Mouse (Mus musculus): Measurements from ENCODE around the gene Lipt1. TPM values are rescaled to one million over a fixed set of nuclear protein-coding genes. Genes with fewer than 3 reads are reported as not detected.

The Lipt1 gene
- polyA plus RNA-seq, 1 experiment from 2014 or later: 9.2 TPM

DNA sequence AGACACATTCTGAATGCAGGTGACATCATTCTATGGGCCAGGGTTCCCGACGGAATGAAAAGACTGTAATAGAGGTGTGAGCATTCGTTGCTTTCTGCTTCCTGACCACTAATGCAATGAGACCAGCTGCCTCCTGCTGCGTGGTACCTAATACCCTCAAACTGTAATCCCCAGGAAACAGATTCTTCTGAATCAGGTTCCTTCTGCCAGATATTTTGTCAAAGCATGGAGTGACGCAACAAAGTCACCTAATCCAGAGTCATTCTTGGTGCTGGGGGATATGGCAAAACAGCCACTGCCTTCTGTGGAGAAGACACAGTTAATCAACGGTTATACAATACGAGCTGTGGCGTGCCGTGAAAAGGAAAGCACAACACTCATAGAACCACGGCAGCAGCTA lies 2.9 kb upstream of the Lipt1 start:
- ATAC-seq: no peak
- Histone ChIP-seq H3K4me3 (ENCODE audit: low read length) (no peak overlapping the region), H3K27ac (ENCODE audit: low read length) (no peak overlapping the region), H3K27me3 (replicated peaks; ENCODE audit: control insufficient read depth, insufficient read depth, low read length) (no peaks in the 10 kb centered on the region), H3K9me3 (ENCODE audit: control insufficient read depth, low read length) (no peaks in the 10 kb centered on the region), H3K4me1 (ENCODE audit: control insufficient read depth, insufficient read depth, low read length) (0 out of 2 replicates have a peak, but pooled peaks cover 5% of the 10 kb centered on the region), H3K9ac (ENCODE audit: low read depth, low read length) (no peak overlapping the region), H3K36me3 (ENCODE audit: control insufficient read depth, insufficient read depth, low read length) (no peaks in the 10 kb centered on the region), H3K4me2 (ENCODE audit: low read depth, low read length) (no peak overlapping the region)
- 65% methylated on average over 10 of the region's 10 CpGs for WGBS

DNA sequence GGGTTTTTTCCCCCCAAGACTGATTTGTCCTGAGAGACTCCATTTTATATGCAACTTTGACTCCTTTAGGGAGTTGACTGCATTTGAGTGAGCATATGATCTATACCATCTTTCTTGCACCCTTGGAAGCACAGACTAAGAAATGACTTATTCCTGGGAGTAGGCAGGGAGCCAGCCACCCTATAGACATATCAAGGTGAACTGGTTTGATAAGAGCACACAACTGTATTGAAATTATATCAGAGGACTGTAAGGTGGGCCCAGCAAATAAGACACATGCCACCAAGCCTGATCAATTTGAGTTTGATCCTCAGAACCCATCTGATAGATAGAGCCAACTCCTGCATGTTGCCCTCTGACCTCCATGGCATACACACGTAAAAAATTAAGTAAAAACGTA lies 2.2 kb upstream of the Lipt1 start:
- H3K9ac ChIP-seq (ENCODE audit: low read depth, low read length): no peak overlapping the region
- no peaks in the 10 kb centered on the region for H3K36me3 ChIP-seq (ENCODE audit: control insufficient read depth, insufficient read depth, low read length)
- WGBS: 50% methylated on average over 2 of the region's 2 CpGs

DNA sequence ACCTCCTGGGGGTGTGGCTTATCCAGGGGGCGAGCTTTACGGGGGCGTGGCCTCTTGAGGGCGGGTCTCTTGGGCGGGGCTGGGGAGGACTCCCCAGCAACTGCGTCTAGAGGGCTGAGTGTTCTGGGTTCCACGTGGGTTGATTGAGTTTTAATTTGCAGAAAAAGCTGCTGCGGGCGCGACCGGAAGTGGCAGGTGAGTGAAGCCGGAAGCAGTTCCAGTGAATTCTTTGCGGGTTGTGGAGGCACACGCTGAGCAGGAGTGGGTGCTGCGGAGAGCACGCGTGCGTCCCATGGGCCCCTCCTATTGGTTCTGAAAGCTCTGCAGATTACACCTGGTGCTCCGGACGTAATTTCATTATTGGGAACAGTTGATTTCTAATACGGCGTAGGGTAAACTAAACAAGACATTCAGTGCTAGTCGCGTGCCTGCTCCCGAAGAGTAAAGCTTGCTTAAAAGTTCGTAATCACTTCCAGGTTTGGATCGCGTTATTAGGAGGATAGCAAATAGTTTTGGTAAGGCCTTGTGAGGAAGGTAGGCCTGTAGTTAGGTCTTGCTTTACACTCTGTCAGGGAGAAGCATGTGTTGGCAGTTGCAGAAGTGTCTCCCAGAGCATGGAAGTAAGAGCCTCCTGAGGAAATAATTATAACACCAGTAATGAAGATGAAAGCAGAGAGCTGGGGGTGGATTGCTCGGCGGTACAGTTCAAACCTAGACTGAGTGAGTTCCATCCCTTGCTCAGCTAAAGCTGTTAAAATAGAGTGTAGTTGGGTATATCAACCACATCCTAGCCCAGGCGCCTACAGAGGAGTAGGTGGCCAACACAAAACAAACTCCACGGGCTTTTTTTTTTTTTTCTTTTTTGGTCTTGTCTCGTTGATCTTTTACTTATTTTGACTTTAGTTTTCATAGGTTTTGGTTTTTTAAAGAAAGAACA lies 861 bp downstream of the Lipt1 start:
- Histone ChIP-seq H3K9me3 (ENCODE audit: control insufficient read depth, low read length) (peaks cover 8% of the 10 kb centered on the region; the same call in 1 of the 2 replicates), H3K27ac (ENCODE audit: low read length) (peak overlapping the region; percentile 76)

More for the DNA sequence above, 2.2 kb upstream of the Lipt1 start:
- H3K9me3 ChIP-seq (ENCODE audit: control insufficient read depth, low read length): no peaks in the 10 kb centered on the region
- 0 out of 2 replicates have a peak, but pooled peaks cover 5% of the 10 kb centered on the region for H3K4me1 ChIP-seq (ENCODE audit: control insufficient read depth, insufficient read depth, low read length)
- H3K27ac ChIP-seq (ENCODE audit: low read length): no peak overlapping the region
- no peak overlapping the region for H3K4me2 ChIP-seq (ENCODE audit: low read depth, low read length)
- no peak overlapping the region for H3K4me3 ChIP-seq (ENCODE audit: low read length)
- ATAC-seq: no peak
- no peaks in the 10 kb centered on the region for H3K27me3 ChIP-seq (replicated peaks; ENCODE audit: control insufficient read depth, insufficient read depth, low read length)

DNA sequence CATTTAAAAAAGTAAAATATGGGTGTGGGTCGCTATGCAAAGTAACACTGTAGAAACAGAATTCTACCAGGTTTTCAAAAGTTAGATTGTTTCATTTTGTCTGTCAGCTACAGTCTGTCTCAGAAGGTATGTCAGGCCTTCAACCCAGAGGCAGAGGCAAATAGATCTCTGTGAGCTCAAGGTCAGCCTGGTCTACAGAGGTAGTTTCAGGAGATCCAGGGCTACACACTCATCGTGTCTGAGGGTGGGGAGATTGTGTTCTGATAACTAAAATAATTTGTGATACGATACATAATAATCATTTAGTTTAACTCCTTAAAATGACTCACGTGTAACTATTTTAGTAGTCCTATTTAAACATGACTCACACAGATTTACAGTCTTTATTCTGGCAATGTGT lies 1.6 kb downstream of the Lipt1 start:
- peak overlapping the region; percentile 77 for H3K4me2 ChIP-seq (ENCODE audit: low read depth, low read length)
- H3K27me3 ChIP-seq (replicated peaks; ENCODE audit: control insufficient read depth, insufficient read depth, low read length): no peaks in the 10 kb centered on the region
- H3K27ac ChIP-seq (ENCODE audit: low read length): no peak overlapping the region
- ATAC-seq: no peak
- H3K9ac ChIP-seq (ENCODE audit: low read depth, low read length): no peak overlapping the region
- 74% methylated on average over 4 of the region's 4 CpGs for WGBS
- H3K4me1 ChIP-seq (ENCODE audit: control insufficient read depth, insufficient read depth, low read length): no peaks in the 10 kb centered on the region
- H3K9me3 ChIP-seq (ENCODE audit: control insufficient read depth, low read length): peaks cover 8% of the 10 kb centered on the region; the same call in 1 of the 2 replicates
- H3K4me3 ChIP-seq (ENCODE audit: low read length): 0 out of 2 replicates have a peak overlapping the region, but pooled peaks have one; percentile 3
- peaks cover 14% of the 10 kb centered on the region for H3K36me3 ChIP-seq (ENCODE audit: control insufficient read depth, insufficient read depth, low read length)

More for the DNA sequence above, 861 bp downstream of the Lipt1 start:
- Histone ChIP-seq H3K4me1 (ENCODE audit: control insufficient read depth, insufficient read depth, low read length) (no peaks in the 10 kb centered on the region), H3K9ac (ENCODE audit: low read depth, low read length) (peak overlapping the region; percentile 68), H3K27me3 (replicated peaks; ENCODE audit: control insufficient read depth, insufficient read depth, low read length) (no peaks in the 10 kb centered on the region), H3K4me2 (ENCODE audit: low read depth, low read length) (peak overlapping the region; percentile 77), H3K4me3 (ENCODE audit: low read length) (peak overlapping the region; percentile 61), H3K36me3 (ENCODE audit: control insufficient read depth, insufficient read depth, low read length) (peaks cover 14% of the 10 kb centered on the region)
- ATAC-seq: peak; percentile 90
- 4% methylated on average over 33 of the region's 33 CpGs for WGBS

DNA sequence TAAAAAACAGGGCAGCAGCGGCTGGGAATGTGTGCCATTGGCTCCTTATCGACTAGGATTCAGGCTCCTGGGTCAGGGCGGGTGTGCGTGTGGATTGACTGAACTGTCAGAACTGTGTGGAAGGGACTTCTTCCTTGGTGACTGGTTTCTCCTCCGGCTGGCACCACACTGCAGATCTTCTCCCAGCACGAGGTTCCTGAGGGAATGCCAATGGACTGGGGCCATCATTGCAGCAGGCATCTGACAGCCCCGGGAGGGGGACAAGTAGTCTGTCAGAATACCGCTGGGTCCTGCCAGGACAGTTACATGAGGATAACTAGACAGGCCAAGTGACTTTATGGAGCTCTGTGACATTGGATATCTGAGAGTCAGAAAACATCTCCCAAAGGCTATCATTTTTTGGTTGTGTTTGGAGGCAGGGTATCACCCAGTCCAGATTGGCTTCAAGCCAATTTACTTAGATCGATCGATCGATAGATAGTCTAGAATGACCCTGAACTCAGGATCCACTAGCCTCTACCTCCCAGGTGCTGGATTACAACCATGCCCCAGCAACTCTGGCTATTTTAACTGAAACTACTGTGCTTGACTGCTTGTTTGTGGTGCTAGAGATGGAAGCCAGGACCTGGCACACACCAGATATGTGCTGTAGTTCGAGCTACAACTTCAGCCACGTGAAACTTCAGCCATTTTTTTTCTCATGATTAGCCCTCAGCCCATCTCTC lies 6.4 kb downstream of the Lipt1 start:
- H3K4me3 ChIP-seq (ENCODE audit: low read length): no peak overlapping the region
- WGBS: 93% methylated on average over 13 of the region's 13 CpGs
- no peak for ATAC-seq
- H3K9ac ChIP-seq (ENCODE audit: low read depth, low read length): no peak overlapping the region
- H3K4me2 ChIP-seq (ENCODE audit: low read depth, low read length): no peak overlapping the region
- peaks cover 16% of the 10 kb centered on the region for H3K36me3 ChIP-seq (ENCODE audit: control insufficient read depth, insufficient read depth, low read length)
- no peaks in the 10 kb centered on the region for H3K4me1 ChIP-seq (ENCODE audit: control insufficient read depth, insufficient read depth, low read length)
- H3K9me3 ChIP-seq (ENCODE audit: control insufficient read depth, low read length): peaks cover 8% of the 10 kb centered on the region; the same call in 1 of the 2 replicates
- no peak overlapping the region for H3K27ac ChIP-seq (ENCODE audit: low read length)
- H3K27me3 ChIP-seq (replicated peaks; ENCODE audit: control insufficient read depth, insufficient read depth, low read length): no peaks in the 10 kb centered on the region

DNA sequence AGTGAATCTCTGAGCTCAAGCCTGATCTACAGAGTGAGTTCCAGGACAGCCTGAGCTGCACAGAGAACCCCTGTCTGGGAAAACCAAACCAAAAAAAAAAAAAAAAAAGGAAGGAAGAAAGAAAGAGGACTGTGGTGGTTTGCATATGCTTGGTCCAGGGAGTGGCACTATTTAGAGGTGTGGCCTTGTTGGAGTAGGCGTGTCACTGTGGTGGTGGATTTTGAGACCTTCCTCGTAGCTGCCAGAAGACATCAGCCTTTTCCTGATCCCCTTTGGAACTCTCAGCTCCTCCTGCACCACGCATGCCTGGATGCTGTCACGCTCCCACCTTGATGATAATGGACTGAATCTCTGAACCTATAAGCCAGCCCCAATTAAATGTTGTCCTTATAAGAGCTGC lies 11.9 kb downstream of the Lipt1 start:
- H3K27me3 ChIP-seq (replicated peaks; ENCODE audit: control insufficient read depth, insufficient read depth, low read length): no peaks in the 10 kb centered on the region
- 85% methylated on average over 4 of the region's 4 CpGs for WGBS
- H3K9ac ChIP-seq (ENCODE audit: low read depth, low read length): no peak overlapping the region
- no peak overlapping the region for H3K4me2 ChIP-seq (ENCODE audit: low read depth, low read length)
- peaks cover 9% of the 10 kb centered on the region; the same call in 1 of the 2 replicates for H3K36me3 ChIP-seq (ENCODE audit: control insufficient read depth, insufficient read depth, low read length)
- no peaks in the 10 kb centered on the region for H3K4me1 ChIP-seq (ENCODE audit: control insufficient read depth, insufficient read depth, low read length)
- H3K27ac ChIP-seq (ENCODE audit: low read length): no peak overlapping the region
- no peak overlapping the region for H3K4me3 ChIP-seq (ENCODE audit: low read length)
- H3K9me3 ChIP-seq (ENCODE audit: control insufficient read depth, low read length): no peaks in the 10 kb centered on the region
- ATAC-seq: no peak

DNA sequence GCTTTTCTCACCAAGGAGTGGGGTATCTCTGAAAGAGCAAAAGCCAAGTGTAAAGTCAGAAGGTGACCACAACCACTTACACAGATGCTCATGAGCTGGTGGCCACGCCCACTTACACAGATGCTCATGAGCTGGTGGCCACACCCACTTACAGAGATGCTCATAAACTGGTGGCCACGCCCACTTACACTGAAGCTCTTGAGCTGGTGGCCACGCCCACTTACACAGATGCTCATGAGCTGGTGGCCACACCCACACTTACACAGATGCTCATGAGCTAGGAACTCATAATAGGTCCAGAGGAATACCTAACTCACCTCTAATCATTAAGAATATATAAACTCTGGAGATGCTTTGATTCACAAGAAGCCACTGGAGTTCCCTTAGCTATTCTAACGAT lies 12.9 kb downstream of the Lipt1 start:
- Histone ChIP-seq H3K36me3 (ENCODE audit: control insufficient read depth, insufficient read depth, low read length) (peaks cover 9% of the 10 kb centered on the region; the same call in 1 of the 2 replicates), H3K27ac (ENCODE audit: low read length) (no peak overlapping the region), H3K9ac (ENCODE audit: low read depth, low read length) (no peak overlapping the region), H3K4me3 (ENCODE audit: low read length) (no peak overlapping the region), H3K4me1 (ENCODE audit: control insufficient read depth, insufficient read depth, low read length) (peaks cover 5% of the 10 kb centered on the region), H3K4me2 (ENCODE audit: low read depth, low read length) (no peak overlapping the region), H3K27me3 (replicated peaks; ENCODE audit: control insufficient read depth, insufficient read depth, low read length) (no peaks in the 10 kb centered on the region), H3K9me3 (ENCODE audit: control insufficient read depth, low read length) (no peaks in the 10 kb centered on the region)
- 74% methylated on average over 4 of the region's 4 CpGs for WGBS
- no peak for ATAC-seq

DNA sequence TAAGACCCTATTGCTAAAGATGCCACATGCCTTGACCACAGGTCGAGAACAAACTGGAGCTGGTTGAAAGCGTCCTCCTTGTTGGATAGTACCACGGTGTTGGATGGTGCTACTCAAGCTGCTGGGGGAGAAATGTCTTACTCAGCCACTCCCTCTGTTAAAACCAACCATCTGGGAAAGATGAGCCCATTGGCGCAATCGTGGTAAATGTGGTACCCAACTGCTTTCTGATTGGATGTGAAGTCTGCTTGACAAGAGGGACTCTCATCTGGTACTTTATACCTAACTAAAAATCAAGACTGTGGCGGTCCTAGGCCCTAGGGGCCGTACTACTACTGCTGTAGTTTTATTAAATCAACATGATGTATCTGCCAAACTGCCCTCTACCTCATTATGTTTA lies 17.7 kb downstream of the Lipt1 start:
- no peaks in the 10 kb centered on the region for H3K27me3 ChIP-seq (replicated peaks; ENCODE audit: control insufficient read depth, insufficient read depth, low read length)
- H3K9ac ChIP-seq (ENCODE audit: low read depth, low read length): peak overlapping the region; percentile 76; the same call in 1 of the 2 replicates
- 71% methylated on average over 7 of the region's 7 CpGs for WGBS
- no peaks in the 10 kb centered on the region for H3K36me3 ChIP-seq (ENCODE audit: control insufficient read depth, insufficient read depth, low read length)
- H3K27ac ChIP-seq (ENCODE audit: low read length): peak overlapping the region; percentile 89; the same call in 1 of the 2 replicates
- peak overlapping the region; percentile 75 for H3K4me3 ChIP-seq (ENCODE audit: low read length)
- H3K4me1 ChIP-seq (ENCODE audit: control insufficient read depth, insufficient read depth, low read length): peaks cover 7% of the 10 kb centered on the region
- ATAC-seq: no peak
- peak overlapping the region; percentile 73 for H3K4me2 ChIP-seq (ENCODE audit: low read depth, low read length)
- no peaks in the 10 kb centered on the region for H3K9me3 ChIP-seq (ENCODE audit: control insufficient read depth, low read length)

DNA sequence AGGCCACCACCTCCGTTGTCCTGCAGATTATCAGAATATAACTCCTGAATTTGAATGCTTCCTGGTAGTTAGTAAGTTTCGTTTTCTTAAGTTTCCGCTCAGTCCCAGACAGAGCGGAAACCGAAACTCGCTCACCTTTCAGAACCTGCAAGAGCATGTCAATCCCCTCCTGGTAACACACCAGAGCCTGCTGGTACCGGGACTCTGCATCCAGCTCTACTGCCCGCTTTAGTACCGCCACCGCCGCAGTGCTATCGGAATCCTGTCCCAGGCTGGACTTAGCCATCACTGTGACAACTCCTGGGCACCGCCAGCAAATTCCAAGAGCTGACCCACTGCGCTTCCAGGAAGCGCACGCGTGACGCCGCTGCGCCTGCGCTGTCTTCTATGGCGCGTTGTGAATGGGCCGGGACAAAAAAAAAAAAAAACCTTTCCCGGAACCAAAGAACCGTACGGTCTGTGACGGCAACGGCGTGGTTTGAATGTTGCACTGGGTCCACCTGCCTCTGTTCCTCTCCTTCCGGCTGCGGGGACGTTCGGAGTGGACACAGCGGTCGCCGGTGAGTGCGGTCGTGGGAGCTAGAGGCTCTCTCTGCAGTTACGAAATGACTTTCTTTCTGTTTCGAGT lies 18.6 kb downstream of the Lipt1 start, which contains the start of the genes Mitd1 and Mrpl30:
Mitd1 (minus strand) TSS at position 387 of the 628 bp plus-strand sequence.
Mrpl30 (plus strand) TSS at position 453 of the 628 bp plus-strand sequence.
- peak within 1 kb of the TSS; percentile 73 for H3K4me2 ChIP-seq (ENCODE audit: low read depth, low read length)
- H3K27ac ChIP-seq (ENCODE audit: low read length): peak within 1 kb of the TSS; percentile 89
- H3K9me3 ChIP-seq (ENCODE audit: control insufficient read depth, low read length): no peaks in the 10 kb centered on the region
- under 1% methylated on average over 41 of the region's 41 CpGs for WGBS
- peak; percentile 90 for ATAC-seq
- H3K9ac ChIP-seq (ENCODE audit: low read depth, low read length): peak within 1 kb of the TSS; percentile 76
- peak within 1 kb of the TSS; percentile 75 for H3K4me3 ChIP-seq (ENCODE audit: low read length)
- H3K27me3 ChIP-seq (replicated peaks; ENCODE audit: control insufficient read depth, insufficient read depth, low read length): no peaks in the 10 kb centered on the region
- H3K36me3 ChIP-seq (ENCODE audit: control insufficient read depth, insufficient read depth, low read length): no peaks in the 10 kb centered on the region
- H3K4me1 ChIP-seq (ENCODE audit: control insufficient read depth, insufficient read depth, low read length): peaks cover 7% of the 10 kb centered on the region
